Mouse (Mus musculus) embryonic fibroblast, embryonic 13.5 days (primary cell): ENCODE results near the gene Mgam.

Experiments used
- CTCF ChIP-seq: IDR thresholded peaks from 2 replicates; pipeline ENCODE4 v1.5.1; 2011; ENCODE audit warnings: mild to moderate bottlenecking, control low read depth, low read length, moderate library complexity, borderline replicate concordance; ENCODE audit not compliant: insufficient read depth
- POLR2A ChIP-seq: IDR thresholded peaks from 2 replicates; pipeline ENCODE4 v1.6.1; 2011; ENCODE audit warnings: low read depth, mild to moderate bottlenecking, control low read depth, low read length, moderate library complexity

DNA sequence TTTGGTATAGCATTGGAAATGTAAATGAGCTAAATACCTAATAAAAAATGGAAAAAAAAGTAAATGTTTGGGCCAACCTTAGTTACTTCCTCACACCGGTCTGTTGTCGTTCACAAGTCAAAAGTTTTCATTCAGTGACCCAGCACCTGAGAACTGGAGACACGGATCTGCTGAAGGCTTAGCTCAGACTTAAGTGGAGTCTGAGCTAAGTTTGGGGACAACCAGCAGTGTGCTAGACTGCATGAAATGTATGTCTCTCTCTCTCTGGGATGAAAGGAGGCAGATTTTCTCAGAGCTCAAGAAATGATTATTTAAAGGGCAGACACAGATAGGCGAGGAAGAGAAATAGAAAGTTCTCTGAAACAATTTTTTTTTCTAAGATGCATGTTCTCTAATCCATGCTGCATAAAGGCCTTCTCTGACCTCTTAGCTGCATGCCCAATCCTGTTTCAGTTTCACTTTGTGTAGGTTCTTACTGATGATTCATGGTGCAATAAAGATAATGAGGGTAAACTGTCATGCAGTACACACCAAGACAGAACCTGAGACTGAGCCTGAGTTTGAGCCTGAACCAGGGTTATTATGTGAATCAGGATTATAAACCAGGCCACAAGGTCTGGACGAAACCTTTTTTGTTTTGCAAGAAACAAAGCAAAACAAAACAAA, 189.7 kb downstream of the Mgam start:
- TF ChIP-seq CTCF (no peak), POLR2A (no peak)
